Mouse (Mus musculus) liver, embryonic 11.5 days (tissue): ENCODE data around the gene Thrb. TPM values are rescaled to one million over a fixed set of nuclear protein-coding genes. Genes with fewer than 3 reads are reported as not detected.
"Not testable (repeated sequence)": the region's sequence is repeated elsewhere in the genome, so short reads cannot be mapped to it uniquely, and the experiment has no call there.

Experiments
- ATAC-seq: fragments of 200-750 bp; cut with Nextera tagmentation; replicated peaks from 2 replicates; pipeline ENCODE4 v1.8.0; 2017; ENCODE audit warnings: moderate number of reproducible peaks, mild to moderate bottlenecking, moderate TSS enrichment, moderate library complexity; ENCODE audit not compliant: low FRiP score
- DNase-seq: peaks from one replicate; pipeline ENCODE4 v3.0.0-alpha.2; 2017; ENCODE audit warnings: low spot score
- H3K27ac ChIP-seq: fragments of 300-500 bp; sonication (generic); 2 replicates; pipeline ENCODE4 v1.5.1; 2014; ENCODE audit warnings: mild to moderate bottlenecking, low read depth, low read length, control low read depth
- H3K27me3 ChIP-seq: fragments of 300-500 bp; sonication (generic); replicated peaks from 2 replicates; pipeline ENCODE4 v1.6.1; 2014; ENCODE audit warnings: low read length, mixed read lengths; ENCODE audit not compliant: control insufficient read depth, insufficient read depth
- H3K36me3 ChIP-seq: fragments of 300-500 bp; sonication (generic); 2 replicates; pipeline ENCODE4 v1.6.1; 2014; ENCODE audit warnings: mild to moderate bottlenecking, low read length, moderate library complexity, mixed read lengths; ENCODE audit not compliant: control insufficient read depth, insufficient read depth
- H3K4me1 ChIP-seq: fragments of 300-500 bp; sonication (generic); replicated peaks from 2 replicates; pipeline ENCODE4 v1.6.1; 2014; ENCODE audit warnings: low read length, mixed read lengths; ENCODE audit not compliant: control insufficient read depth, insufficient read depth
- H3K4me2 ChIP-seq: fragments of 300-500 bp; sonication (generic); 2 replicates; pipeline ENCODE4 v1.6.1; 2014; ENCODE audit warnings: mild to moderate bottlenecking, control low read depth, moderate library complexity
- H3K4me3 ChIP-seq: fragments of 300-500 bp; sonication (generic); 2 replicates; pipeline ENCODE4 v1.5.1; 2014; ENCODE audit warnings: low read depth, low read length, control low read depth
- H3K9ac ChIP-seq: fragments of 300-500 bp; sonication (generic); 2 replicates; pipeline ENCODE4 v1.6.1; 2014; ENCODE audit warnings: low read depth, low read length, control low read depth
- H3K9me3 ChIP-seq: fragments of 300-500 bp; sonication (generic); 2 replicates; pipeline ENCODE4 v1.6.1; 2016; ENCODE audit warnings: low read length, inconsistent platforms, mixed read lengths; ENCODE audit not compliant: control insufficient read depth
- WGBS: fragments of 180-500 bp; shearing (Covaris S2); extraction: QIAGEN DNeasy Blood & Tissue Kit; methylation state at CpG from one replicate; pipeline ENCODE4 v1.1.7; 2014; 5-methylcytosine and 5-hydroxymethylcytosine counted together
- polyA plus RNA-seq: library from polyadenylated mRNA; unstranded; fragments of >200 nt; fragmentation: Nextera tagmentation; extraction: Ambion mirVana; gene quantifications from 2 replicates; pipeline ENCODE4 v1.2.1, GENCODE M21; 2014

Gene Thrb
- polyA plus RNA-seq, 1 experiment from 2014 or later: 1.7 TPM

GRCm38 (mm10) chr14:17933475-17933874, 273.4 kb downstream of the Thrb start:
- no peaks in the 10 kb centered on the region for H3K27me3 ChIP-seq
- H3K36me3 ChIP-seq: no peaks in the 10 kb centered on the region
- DNase-seq (no peak), ATAC-seq (no peak)
- no peak overlapping the region for H3K27ac ChIP-seq
- H3K4me2 ChIP-seq: no peak overlapping the region
- no peaks in the 10 kb centered on the region for H3K9me3 ChIP-seq
- H3K4me3 ChIP-seq: no peak overlapping the region
- no peak overlapping the region for H3K9ac ChIP-seq
- WGBS: 33% methylated on average over 2 of the region's 2 CpGs
- no peaks in the 10 kb centered on the region for H3K4me1 ChIP-seq

- not testable (repeated sequence) for H3K9me3 ChIP-seq, ATAC-seq, H3K27ac ChIP-seq, H3K4me2 ChIP-seq, H3K9ac ChIP-seq, DNase-seq, H3K27me3 ChIP-seq, H3K36me3 ChIP-seq, H3K4me3 ChIP-seq, H3K4me1 ChIP-seq
- WGBS: 78% methylated on average over 4 of the region's 4 CpGs
These were observed 274.7 kb downstream of the Thrb start for GRCm38 (mm10) chr14:17934779-17935178.

- no peaks in the 10 kb centered on the region for H3K36me3 ChIP-seq
- WGBS: 36% methylated on average over 2 of the region's 2 CpGs
- no peak overlapping the region for H3K4me3 ChIP-seq
- H3K9ac ChIP-seq: no peak overlapping the region
- H3K4me1 ChIP-seq: no peaks in the 10 kb centered on the region
- no peak overlapping the region for H3K4me2 ChIP-seq
- H3K9me3 ChIP-seq: no peaks in the 10 kb centered on the region
- ATAC-seq (no peak), DNase-seq (no peak)
- H3K27ac ChIP-seq: no peak overlapping the region
- H3K27me3 ChIP-seq: no peaks in the 10 kb centered on the region
These were observed 294.0 kb downstream of the Thrb start for GRCm38 (mm10) chr14:17954038-17954437.

- Histone ChIP-seq H3K4me3 (no peak overlapping the region), H3K9ac (no peak overlapping the region), H3K27me3 (no peaks in the 10 kb centered on the region), H3K4me2 (no peak overlapping the region), H3K27ac (no peak overlapping the region), H3K36me3 (no peaks in the 10 kb centered on the region), H3K4me1 (no peaks in the 10 kb centered on the region), H3K9me3 (no peaks in the 10 kb centered on the region)
- DNase-seq (no peak), ATAC-seq (no peak)
- 45% methylated on average over 2 of the region's 2 CpGs for WGBS
These were observed 299.8 kb downstream of the Thrb start for GRCm38 (mm10) chr14:17959901-17960300.

- Histone ChIP-seq H3K4me2 (no peak overlapping the region), H3K9me3 (no peaks in the 10 kb centered on the region), H3K27ac (no peak overlapping the region), H3K4me1 (no peaks in the 10 kb centered on the region), H3K9ac (no peak overlapping the region), H3K4me3 (no peak overlapping the region), H3K27me3 (no peaks in the 10 kb centered on the region), H3K36me3 (no peaks in the 10 kb centered on the region)
- DNase-seq: no peak
- no peak for ATAC-seq
- 31% methylated on average over 5 of the region's 5 CpGs for WGBS
These were observed 307.2 kb downstream of the Thrb start for GRCm38 (mm10) chr14:17967117-17967726.

GRCm38 (mm10) chr14:17972132-17972531, 312.1 kb downstream of the Thrb start:
- Histone ChIP-seq H3K9me3 (no peaks in the 10 kb centered on the region), H3K4me3 (no peak overlapping the region), H3K36me3 (no peaks in the 10 kb centered on the region), H3K27ac (no peak overlapping the region), H3K9ac (no peak overlapping the region), H3K27me3 (no peaks in the 10 kb centered on the region), H3K4me2 (no peak overlapping the region), H3K4me1 (no peaks in the 10 kb centered on the region)
- 76% methylated on average over 4 of the region's 4 CpGs for WGBS
- ATAC-seq (no peak), DNase-seq (no peak)

GRCm38 (mm10) chr14:17972665-17973064, 312.6 kb downstream of the Thrb start:
- no peak overlapping the region for H3K27ac ChIP-seq
- H3K4me2 ChIP-seq: no peak overlapping the region
- no peaks in the 10 kb centered on the region for H3K9me3 ChIP-seq
- no peaks in the 10 kb centered on the region for H3K36me3 ChIP-seq
- ATAC-seq (no peak), DNase-seq (no peak)
- WGBS: 79% methylated on average over 6 of the region's 6 CpGs
- H3K9ac ChIP-seq: no peak overlapping the region
- H3K4me1 ChIP-seq: no peaks in the 10 kb centered on the region
- H3K27me3 ChIP-seq: no peaks in the 10 kb centered on the region
- no peak overlapping the region for H3K4me3 ChIP-seq

GRCm38 (mm10) chr14:17975786-17976185, 315.7 kb downstream of the Thrb start:
- H3K27ac ChIP-seq: no peak overlapping the region
- WGBS: 40% methylated on average over 1 of the region's 1 CpGs
- ATAC-seq (no peak), DNase-seq (no peak)
- H3K4me2 ChIP-seq: no peak overlapping the region
- H3K9me3 ChIP-seq: no peaks in the 10 kb centered on the region
- no peaks in the 10 kb centered on the region for H3K36me3 ChIP-seq
- no peaks in the 10 kb centered on the region for H3K27me3 ChIP-seq
- H3K4me1 ChIP-seq: no peaks in the 10 kb centered on the region
- no peak overlapping the region for H3K4me3 ChIP-seq
- H3K9ac ChIP-seq: no peak overlapping the region

- Histone ChIP-seq H3K4me2 (no peak overlapping the region), H3K4me3 (no peak overlapping the region), H3K9ac (no peak overlapping the region), H3K27me3 (no peaks in the 10 kb centered on the region), H3K4me1 (no peaks in the 10 kb centered on the region), H3K36me3 (no peaks in the 10 kb centered on the region), H3K9me3 (no peaks in the 10 kb centered on the region), H3K27ac (no peak overlapping the region)
- no peak for ATAC-seq
- no peak for DNase-seq
These were observed 318.2 kb downstream of the Thrb start for GRCm38 (mm10) chr14:17978259-17978658.
